Mouse (Mus musculus): ENCODE results near the gene Muc20. TPM values are rescaled to one million over a fixed set of nuclear protein-coding genes. Genes with fewer than 3 reads are reported as not detected.

Gene Muc20
- polyA plus RNA-seq (2014; fragmentation: Illumina TruSeq; extraction: RNeasy Lipid Tissue Mini Kit (QIAGEN cat#74804); ENCODE audit: low read depth, low replicate concordance) = 0.32 TPM

GRCm38 (mm10) chr16:32797426-32797689, at the start of gene Muc20:
Gene Muc20 (minus strand): TSS chr16:32797435.

GRCm38 (mm10) chr16:32810321-32810720, 13.1 kb upstream of the Muc20 start, which contains the start of gene Smbd1:
Gene Smbd1 (minus strand): TSS chr16:32810477.

GRCm38 (mm10) chr16:32735586-32735985, 61.6 kb downstream of the Muc20 start, which contains the start of gene Muc4:
Gene Muc4 (plus strand): TSS chr16:32735886.

Other genes with a start within 250 kb of the Muc20 start
- 417 TPM for gene Tfrc, start 188.5 kb downstream of the Muc20 start, polyA plus RNA-seq (2014; fragmentation: Illumina TruSeq; extraction: RNeasy Lipid Tissue Mini Kit (QIAGEN cat#74804); ENCODE audit: low read depth, low replicate concordance)
- gene Tnk2, start 153.6 kb downstream of the Muc20 start, polyA plus RNA-seq (2014; fragmentation: Illumina TruSeq; extraction: RNeasy Lipid Tissue Mini Kit (QIAGEN cat#74804); ENCODE audit: low read depth, low replicate concordance) = 1.5 TPM
- gene Muc4, start 61.5 kb downstream of the Muc20 start, polyA plus RNA-seq (2014; fragmentation: Illumina TruSeq; extraction: RNeasy Lipid Tissue Mini Kit (QIAGEN cat#74804); ENCODE audit: low read depth, low replicate concordance) = 81.6 TPM
- gene Smbd1, start 13.0 kb upstream of the Muc20 start, polyA plus RNA-seq (2014; fragmentation: Illumina TruSeq; extraction: RNeasy Lipid Tissue Mini Kit (QIAGEN cat#74804); ENCODE audit: low read depth, low replicate concordance) = not detected
- gene Fyttd1, start 80.1 kb upstream of the Muc20 start, polyA plus RNA-seq (2014; fragmentation: Illumina TruSeq; extraction: RNeasy Lipid Tissue Mini Kit (QIAGEN cat#74804); ENCODE audit: low read depth, low replicate concordance) = 128 TPM
- gene Rubcn, start 80.3 kb upstream of the Muc20 start, polyA plus RNA-seq (2014; fragmentation: Illumina TruSeq; extraction: RNeasy Lipid Tissue Mini Kit (QIAGEN cat#74804); ENCODE audit: low read depth, low replicate concordance) = 7.2 TPM
- gene Lrch3, start 116.7 kb upstream of the Muc20 start, polyA plus RNA-seq (2014; fragmentation: Illumina TruSeq; extraction: RNeasy Lipid Tissue Mini Kit (QIAGEN cat#74804); ENCODE audit: low read depth, low replicate concordance) = 32.2 TPM

Measured in sigmoid colon, adult 10 weeks (tissue).